Mouse (Mus musculus): ENCODE results near the gene Lrrc8d. TPM values are rescaled to one million over a fixed set of nuclear protein-coding genes. Genes with fewer than 3 reads are reported as not detected.

The Lrrc8d gene
- polyA plus RNA-seq, 1 experiment, result 34.4 TPM

GRCm38 (mm10) chr5:105666930-105667329 lies 32.8 kb upstream of the Lrrc8d start:
- Histone ChIP-seq H3K27ac (ENCODE audit: insufficient read depth, low read depth, low read length) (no peak overlapping the region), H3K36me3 (ENCODE audit: control insufficient read depth, insufficient read depth, low read length) (no peaks in the 10 kb centered on the region), H3K4me1 (ENCODE audit: control insufficient read depth, insufficient read depth, low read length) (no peaks in the 10 kb centered on the region), H3K4me3 (ENCODE audit: insufficient read depth, low read depth, low read length) (no peak overlapping the region), H3K27me3 (replicated peaks; ENCODE audit: control insufficient read depth, insufficient read depth, low read length) (no peaks in the 10 kb centered on the region)
- TF ChIP-seq POLR2A (IDR thresholded peaks at IDR 0.05; ENCODE audit: low read depth, low read length) (no peak), CTCF (conservative IDR thresholded peaks at IDR 0.05; ENCODE audit: insufficient read depth, insufficient read length, low read depth, low read length) (no peak)
- no peak for DNase-seq
- 87% methylated on average over 5 of the region's 5 CpGs for WGBS

DNA sequence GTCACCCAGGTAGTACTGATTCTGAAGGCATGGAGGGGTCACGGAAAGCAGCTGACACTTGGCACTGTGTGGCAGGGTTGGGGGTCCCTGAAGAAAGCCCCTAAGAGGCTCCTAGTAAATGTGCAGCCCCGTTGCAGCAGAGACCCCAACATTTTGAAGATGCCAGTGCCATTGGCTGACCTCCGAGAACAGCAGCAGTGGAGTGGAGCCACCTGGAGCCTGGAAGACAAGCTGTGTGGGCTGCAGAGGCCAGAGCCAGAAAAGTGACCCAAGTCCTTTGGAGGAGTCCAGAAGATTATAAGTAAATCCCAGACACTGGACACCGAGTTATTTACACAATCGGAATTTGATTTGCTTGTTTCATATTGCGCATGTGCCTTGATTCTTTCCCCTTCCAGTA lies 32.4 kb upstream of the Lrrc8d start:
- no peak for TF ChIP-seq CTCF (conservative IDR thresholded peaks at IDR 0.05; ENCODE audit: insufficient read depth, insufficient read length, low read depth, low read length)
- no peak for TF ChIP-seq POLR2A (IDR thresholded peaks at IDR 0.05; ENCODE audit: low read depth, low read length)
- H3K27me3 ChIP-seq (replicated peaks; ENCODE audit: control insufficient read depth, insufficient read depth, low read length), result no peaks in the 10 kb centered on the region
- no peaks in the 10 kb centered on the region for H3K4me1 ChIP-seq (ENCODE audit: control insufficient read depth, insufficient read depth, low read length)
- DNase-seq, result no peak
- H3K27ac ChIP-seq (ENCODE audit: insufficient read depth, low read depth, low read length), result no peak overlapping the region
- H3K36me3 ChIP-seq (ENCODE audit: control insufficient read depth, insufficient read depth, low read length), result no peaks in the 10 kb centered on the region
- no peak overlapping the region for H3K4me3 ChIP-seq (ENCODE audit: insufficient read depth, low read depth, low read length)
- 76% methylated on average over 6 of the region's 6 CpGs for WGBS

DNA sequence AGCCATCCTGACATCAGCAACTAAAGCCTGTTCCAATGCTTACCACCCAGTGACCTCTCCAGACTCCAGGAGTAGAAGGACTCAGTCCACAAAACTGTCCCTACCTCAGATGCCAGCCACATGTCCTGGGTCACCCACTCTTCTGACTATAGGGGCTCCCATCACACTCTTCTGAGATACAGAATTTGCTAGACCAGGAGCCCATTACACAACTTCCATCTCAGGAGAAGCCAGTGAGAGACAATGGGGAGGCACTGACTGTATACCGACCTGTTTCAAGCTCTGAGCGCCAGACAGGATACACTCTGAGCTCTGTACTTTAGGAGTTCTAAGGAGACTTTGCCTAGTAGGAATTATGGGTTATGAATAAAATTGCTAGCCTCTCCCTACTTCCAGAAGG lies 30.7 kb upstream of the Lrrc8d start:
- no peak for DNase-seq
- Histone ChIP-seq H3K4me1 (ENCODE audit: control insufficient read depth, insufficient read depth, low read length) (no peaks in the 10 kb centered on the region), H3K27me3 (replicated peaks; ENCODE audit: control insufficient read depth, insufficient read depth, low read length) (no peaks in the 10 kb centered on the region), H3K4me3 (ENCODE audit: insufficient read depth, low read depth, low read length) (no peak overlapping the region), H3K36me3 (ENCODE audit: control insufficient read depth, insufficient read depth, low read length) (no peaks in the 10 kb centered on the region), H3K27ac (ENCODE audit: insufficient read depth, low read depth, low read length) (no peak overlapping the region)
- TF ChIP-seq POLR2A (IDR thresholded peaks at IDR 0.05; ENCODE audit: low read depth, low read length) (no peak), CTCF (conservative IDR thresholded peaks at IDR 0.05; ENCODE audit: insufficient read depth, insufficient read length, low read depth, low read length) (no peak)
- WGBS, result 89% methylated on average over 2 of the region's 2 CpGs

DNA sequence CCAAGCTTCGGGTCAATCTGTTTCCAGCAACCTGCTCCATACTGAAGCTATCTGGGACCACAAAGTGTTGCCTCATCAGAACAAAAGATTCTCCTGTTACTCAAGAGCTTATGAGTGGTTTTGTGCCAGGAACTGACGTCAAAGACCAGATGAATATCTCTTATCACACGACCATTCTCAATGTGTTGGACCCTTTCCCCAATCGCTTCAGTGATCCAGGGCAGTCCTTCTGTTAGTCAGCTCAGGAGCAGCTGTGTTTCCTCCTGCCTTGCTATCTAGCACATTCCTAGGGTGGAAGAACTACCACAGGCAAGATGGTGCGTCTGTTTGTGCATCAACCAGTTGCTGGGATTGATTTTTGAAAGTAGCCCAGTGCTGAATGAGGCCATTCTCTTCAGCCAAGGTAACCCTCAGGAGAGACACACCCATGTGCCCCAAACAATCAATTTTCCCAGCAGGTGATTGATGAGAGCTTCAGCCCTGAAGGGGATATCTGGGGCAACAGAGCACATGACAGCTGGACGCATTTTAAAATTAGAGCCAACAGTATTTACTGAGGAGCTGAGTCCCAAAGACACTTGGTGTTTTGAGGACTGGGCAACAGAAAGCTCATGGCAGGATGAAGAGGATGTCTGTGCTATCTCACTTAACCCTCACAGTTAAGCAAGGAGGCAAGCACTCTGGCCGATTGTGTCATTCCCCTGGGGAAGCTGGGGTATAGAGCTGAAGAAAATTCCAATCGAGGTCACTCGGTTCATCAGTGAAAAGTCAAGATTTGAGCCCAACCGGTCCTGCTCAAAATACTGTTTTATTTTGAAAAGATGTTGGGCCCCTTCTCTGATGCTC lies 30.0 kb upstream of the Lrrc8d start:
- WGBS, result 73% methylated on average over 10 of the region's 10 CpGs
- TF ChIP-seq POLR2A (IDR thresholded peaks at IDR 0.05; ENCODE audit: low read depth, low read length) (no peak), CTCF (conservative IDR thresholded peaks at IDR 0.05; ENCODE audit: insufficient read depth, insufficient read length, low read depth, low read length) (no peak)
- H3K27ac ChIP-seq (ENCODE audit: insufficient read depth, low read depth, low read length), result no peak overlapping the region
- no peaks in the 10 kb centered on the region for H3K36me3 ChIP-seq (ENCODE audit: control insufficient read depth, insufficient read depth, low read length)
- no peak overlapping the region for H3K4me3 ChIP-seq (ENCODE audit: insufficient read depth, low read depth, low read length)
- H3K27me3 ChIP-seq (replicated peaks; ENCODE audit: control insufficient read depth, insufficient read depth, low read length), result no peaks in the 10 kb centered on the region
- DNase-seq, result no peak
- H3K4me1 ChIP-seq (ENCODE audit: control insufficient read depth, insufficient read depth, low read length), result no peaks in the 10 kb centered on the region

DNA sequence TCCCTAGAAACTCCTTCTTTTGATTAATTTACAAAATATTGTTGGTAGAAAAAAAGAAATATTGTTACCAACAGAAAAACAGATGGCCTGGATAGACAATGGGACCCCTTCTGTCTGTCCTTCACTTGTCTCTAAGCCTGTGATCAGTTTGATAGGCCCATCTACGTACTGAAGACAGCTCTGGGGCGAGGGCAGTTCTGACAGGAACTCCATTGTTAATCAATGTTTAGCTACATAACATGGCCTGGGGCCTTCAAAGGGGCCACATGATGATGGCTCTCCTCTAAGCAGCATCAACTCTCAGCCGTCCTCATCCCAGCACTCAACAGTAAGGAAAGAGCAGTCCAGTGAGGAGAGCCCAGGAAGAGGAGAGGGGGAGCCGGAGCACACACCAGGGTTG lies 27.4 kb upstream of the Lrrc8d start:
- no peak for DNase-seq
- WGBS, result 88% methylated on average over 4 of the region's 4 CpGs

DNA sequence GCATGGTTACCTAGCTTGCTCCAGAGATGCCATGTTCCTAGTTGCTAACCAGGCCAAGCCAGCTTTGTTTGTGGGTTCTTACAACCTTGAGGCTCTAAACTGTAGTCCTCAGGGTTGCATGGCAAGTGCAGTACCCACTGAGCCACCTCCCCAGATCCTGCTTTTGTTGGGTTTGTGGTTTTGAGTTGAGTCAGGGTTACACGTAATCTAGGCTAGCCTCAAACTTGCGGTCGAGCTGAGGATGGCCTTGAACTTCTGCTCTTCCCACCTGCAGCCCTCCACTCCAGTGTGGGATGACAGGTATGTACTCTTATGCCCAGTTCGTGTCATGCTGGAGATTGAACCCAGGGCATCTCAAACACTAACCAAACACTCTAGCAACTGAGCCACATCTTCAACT lies 24.3 kb upstream of the Lrrc8d start:
- no peak for DNase-seq
- H3K4me3 ChIP-seq (ENCODE audit: insufficient read depth, low read depth, low read length), result no peak overlapping the region
- TF ChIP-seq POLR2A (IDR thresholded peaks at IDR 0.05; ENCODE audit: low read depth, low read length) (no peak), CTCF (conservative IDR thresholded peaks at IDR 0.05; ENCODE audit: insufficient read depth, insufficient read length, low read depth, low read length) (no peak)
- no peak overlapping the region for H3K27ac ChIP-seq (ENCODE audit: insufficient read depth, low read depth, low read length)
- H3K4me1 ChIP-seq (ENCODE audit: control insufficient read depth, insufficient read depth, low read length), result no peaks in the 10 kb centered on the region
- H3K27me3 ChIP-seq (replicated peaks; ENCODE audit: control insufficient read depth, insufficient read depth, low read length), result no peaks in the 10 kb centered on the region
- WGBS, result 94% methylated on average over 4 of the region's 4 CpGs
- H3K36me3 ChIP-seq (ENCODE audit: control insufficient read depth, insufficient read depth, low read length), result no peaks in the 10 kb centered on the region

More for the DNA sequence above, 27.4 kb upstream of the Lrrc8d start:
- no peaks in the 10 kb centered on the region for H3K4me1 ChIP-seq (ENCODE audit: control insufficient read depth, insufficient read depth, low read length)
- H3K4me3 ChIP-seq (ENCODE audit: insufficient read depth, low read depth, low read length), result no peak overlapping the region
- no peaks in the 10 kb centered on the region for H3K27me3 ChIP-seq (replicated peaks; ENCODE audit: control insufficient read depth, insufficient read depth, low read length)
- TF ChIP-seq POLR2A (IDR thresholded peaks at IDR 0.05; ENCODE audit: low read depth, low read length) (no peak), CTCF (conservative IDR thresholded peaks at IDR 0.05; ENCODE audit: insufficient read depth, insufficient read length, low read depth, low read length) (no peak)
- no peak overlapping the region for H3K27ac ChIP-seq (ENCODE audit: insufficient read depth, low read depth, low read length)
- no peaks in the 10 kb centered on the region for H3K36me3 ChIP-seq (ENCODE audit: control insufficient read depth, insufficient read depth, low read length)

GRCm38 (mm10) chr5:105677071-105677470 lies 22.7 kb upstream of the Lrrc8d start:
- H3K4me1 ChIP-seq (ENCODE audit: control insufficient read depth, insufficient read depth, low read length), result no peaks in the 10 kb centered on the region
- H3K36me3 ChIP-seq (ENCODE audit: control insufficient read depth, insufficient read depth, low read length), result no peaks in the 10 kb centered on the region
- no peak for DNase-seq
- H3K27me3 ChIP-seq (replicated peaks; ENCODE audit: control insufficient read depth, insufficient read depth, low read length), result no peaks in the 10 kb centered on the region
- WGBS, result 84% methylated on average over 2 of the region's 2 CpGs
- H3K27ac ChIP-seq (ENCODE audit: insufficient read depth, low read depth, low read length), result no peak overlapping the region
- H3K4me3 ChIP-seq (ENCODE audit: insufficient read depth, low read depth, low read length), result no peak overlapping the region
- TF ChIP-seq CTCF (conservative IDR thresholded peaks at IDR 0.05; ENCODE audit: insufficient read depth, insufficient read length, low read depth, low read length) (no peak), POLR2A (IDR thresholded peaks at IDR 0.05; ENCODE audit: low read depth, low read length) (no peak)
